Mouse (Mus musculus): Measurements from ENCODE around the gene Oxct2a. TPM values are rescaled to one million over a fixed set of nuclear protein-coding genes. Genes with fewer than 3 reads are reported as not detected.
A peak's percentile ranks its signal among the peaks of the same experiment; 100 is the strongest.
"Not testable (repeated sequence)": the region's sequence is repeated elsewhere in the genome, so short reads cannot be mapped to it uniquely, and the experiment has no call there.

Oxct2a gene
- total RNA-seq, 1 experiment = 3.6 TPM

DNA sequence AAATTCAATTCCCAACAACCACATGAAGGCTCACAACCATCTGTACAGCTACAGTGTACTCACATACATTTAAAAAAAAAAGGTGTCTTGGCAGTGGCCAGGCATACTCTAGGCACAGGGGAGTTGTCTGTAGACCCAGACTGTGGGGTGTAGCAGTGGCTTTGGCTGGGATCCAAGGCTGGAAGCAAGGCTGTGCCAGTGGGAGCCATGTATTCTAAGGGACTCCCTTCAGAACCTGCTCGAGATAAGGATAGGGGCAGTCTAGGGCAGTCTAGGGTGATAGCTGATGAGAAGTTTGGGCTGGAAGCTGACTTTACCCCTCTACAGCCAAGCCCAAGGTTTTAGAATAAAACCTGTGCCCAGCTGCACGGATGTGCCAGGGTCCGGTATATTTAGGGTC is 2.7 kb upstream of the Oxct2a start:
- Histone ChIP-seq H3K27ac (ENCODE audit: insufficient read depth, low read depth, low read length, poor library complexity, severe bottlenecking) (no peak overlapping the region), H3K4me1 (ENCODE audit: control insufficient read depth in 2 of 2, insufficient read depth in 2 of 2, low read length in 2 of 2, poor library complexity in 1 of 2) (peaks cover 0 to 8% of the 10 kb centered on the region in 2 experiments; a peak in 2 of 4 replicates), H3K9ac (ENCODE audit: insufficient read depth, low read depth, low read length, poor library complexity, severe bottlenecking) (no peak overlapping the region), H3K9me3 (ENCODE audit: control insufficient read depth, insufficient read depth, low read depth, low read length) (no peaks in the 10 kb centered on the region), H3K36me3 (ENCODE audit: control insufficient read depth, insufficient read depth, low read length, poor library complexity, severe bottlenecking) (no peaks in the 10 kb centered on the region; the same call in 1 of the 2 replicates), H3K4me3 (ENCODE audit: insufficient read depth in 1 of 2, low read depth in 1 of 2, low read length in 2 of 2, poor library complexity in 1 of 2, severe bottlenecking in 1 of 2) (no peak overlapping the region)
- DNase-seq (ENCODE audit: low read depth, low spot score) = no peak
- TF ChIP-seq ZC3H11A (IDR thresholded peaks at IDR 0.05; ENCODE audit: borderline replicate concordance, low read depth, low read length) (no peak), HCFC1 (IDR thresholded peaks at IDR 0.05; ENCODE audit: borderline replicate concordance, insufficient read depth, low read length) (no peak), ZNF384 (IDR thresholded peaks at IDR 0.05; ENCODE audit: low read depth, low read length) (no peak), MAFK (IDR thresholded peaks at IDR 0.05; ENCODE audit: insufficient read depth, low read depth, low read length) (no peak), CHD2 (IDR thresholded peaks at IDR 0.05; ENCODE audit: low read depth, low read length) (no peak)
- in situ Hi-C loops (cut with MboI; ENCODE audit: low sequenced_read_pairs in 2 of 2, unreplicated experiment in 2 of 2) = no loop called here

DNA sequence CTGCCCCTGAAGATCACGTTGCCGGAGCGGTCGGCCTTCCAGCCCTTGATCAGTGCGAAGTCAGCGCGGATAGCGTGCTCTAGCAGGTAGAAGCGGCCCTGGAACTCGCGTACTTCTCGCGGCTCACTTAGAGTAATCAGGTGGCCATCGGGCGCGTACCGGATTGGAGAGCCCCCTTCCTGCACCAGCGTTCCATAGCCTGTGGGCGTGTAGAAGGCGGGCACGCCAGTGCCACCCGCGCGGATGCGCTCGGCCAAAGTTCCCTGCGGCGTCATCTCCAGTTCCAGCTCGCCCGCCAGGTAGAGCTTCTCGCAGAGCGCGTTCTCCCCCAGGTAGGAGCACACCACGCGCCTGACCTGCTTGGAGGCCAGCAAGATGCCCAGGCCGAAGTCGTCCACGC is 524 bp downstream of the Oxct2a start:
- DNase-seq (ENCODE audit: low read depth, low spot score); H3K36me3 ChIP-seq (ENCODE audit: control insufficient read depth, insufficient read depth, low read length, poor library complexity, severe bottlenecking); H3K4me1 ChIP-seq (ENCODE audit: control insufficient read depth in 2 of 2, insufficient read depth in 2 of 2, low read length in 2 of 2, poor library complexity in 1 of 2); H3K9me3 ChIP-seq (ENCODE audit: control insufficient read depth, insufficient read depth, low read depth, low read length); H3K27ac ChIP-seq (ENCODE audit: insufficient read depth, low read depth, low read length, poor library complexity, severe bottlenecking); H3K9ac ChIP-seq (ENCODE audit: insufficient read depth, low read depth, low read length, poor library complexity, severe bottlenecking); in situ Hi-C loops (cut with MboI; ENCODE audit: low sequenced_read_pairs in 2 of 2, unreplicated experiment in 2 of 2): not testable (repeated sequence)
- H3K4me3 ChIP-seq (ENCODE audit: insufficient read depth in 1 of 2, low read depth in 1 of 2, low read length in 2 of 2, poor library complexity in 1 of 2, severe bottlenecking in 1 of 2) = peak overlapping the region; percentile 30 to 60; a peak in 1 of 4 replicates

DNA sequence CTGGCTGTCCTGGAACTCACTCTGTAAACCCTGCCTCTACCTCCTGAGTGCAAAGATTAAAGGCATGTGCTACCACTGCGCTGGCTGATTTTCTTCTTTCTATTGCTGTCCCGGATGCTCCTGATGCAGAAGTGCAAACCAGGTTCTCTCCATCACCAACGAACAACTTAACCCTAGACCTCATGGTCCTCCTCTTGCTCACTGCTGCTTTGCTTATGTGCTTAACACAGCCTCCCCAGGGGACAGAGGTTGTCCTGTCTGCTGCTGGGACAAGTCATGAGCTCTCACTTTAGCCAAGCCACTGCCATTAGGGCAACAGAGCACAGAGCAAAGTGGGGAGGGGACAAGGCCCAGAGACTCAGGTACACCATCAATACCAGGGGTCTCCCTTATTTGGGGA is 8.9 kb downstream of the Oxct2a start:
- no peaks in the 10 kb centered on the region for H3K4me1 ChIP-seq (ENCODE audit: control insufficient read depth in 2 of 2, insufficient read depth in 2 of 2, low read length in 2 of 2, poor library complexity in 1 of 2)
- H3K36me3 ChIP-seq (ENCODE audit: control insufficient read depth, insufficient read depth, low read length, poor library complexity, severe bottlenecking) = no peaks in the 10 kb centered on the region
- no peak overlapping the region for H3K27ac ChIP-seq (ENCODE audit: insufficient read depth, low read depth, low read length, poor library complexity, severe bottlenecking)
- H3K9ac ChIP-seq (ENCODE audit: insufficient read depth, low read depth, low read length, poor library complexity, severe bottlenecking) = no peak overlapping the region
- H3K9me3 ChIP-seq (ENCODE audit: control insufficient read depth, insufficient read depth, low read depth, low read length) = no peaks in the 10 kb centered on the region
- in situ Hi-C loops (cut with MboI; ENCODE audit: low sequenced_read_pairs in 2 of 2, unreplicated experiment in 2 of 2) = no loop called here
- DNase-seq (ENCODE audit: low read depth, low spot score) = no peak
- H3K4me3 ChIP-seq (ENCODE audit: insufficient read depth in 1 of 2, low read depth in 1 of 2, low read length in 2 of 2, poor library complexity in 1 of 2, severe bottlenecking in 1 of 2) = no peak overlapping the region
- TF ChIP-seq CHD2 (IDR thresholded peaks at IDR 0.05; ENCODE audit: low read depth, low read length) (no peak), HCFC1 (IDR thresholded peaks at IDR 0.05; ENCODE audit: borderline replicate concordance, insufficient read depth, low read length) (no peak), MAFK (IDR thresholded peaks at IDR 0.05; ENCODE audit: insufficient read depth, low read depth, low read length) (no peak), ZC3H11A (IDR thresholded peaks at IDR 0.05; ENCODE audit: borderline replicate concordance, low read depth, low read length) (no peak), ZNF384 (IDR thresholded peaks at IDR 0.05; ENCODE audit: low read depth, low read length) (no peak)

DNA sequence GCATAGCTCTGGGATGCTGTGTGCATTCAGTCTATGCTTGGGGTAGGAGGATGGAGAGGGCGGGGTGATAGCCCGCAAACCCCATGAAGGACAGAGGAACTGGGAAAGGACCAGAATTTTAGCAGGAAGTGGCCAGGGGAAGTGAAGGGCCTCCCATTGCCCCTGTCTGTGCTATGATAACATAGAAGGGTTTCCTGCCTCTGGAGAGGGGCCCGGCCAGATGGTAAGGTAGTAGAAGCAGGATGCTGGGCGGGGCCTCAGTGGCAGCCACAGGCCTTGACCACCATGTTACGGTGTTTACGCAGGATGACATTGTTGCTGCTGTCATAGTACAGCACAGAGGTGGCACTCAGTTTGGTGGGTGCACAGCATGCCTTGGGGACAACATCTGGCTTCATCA is 10.4 kb downstream of the Oxct2a start:
- H3K9me3 ChIP-seq (ENCODE audit: control insufficient read depth, insufficient read depth, low read depth, low read length) = no peaks in the 10 kb centered on the region
- H3K4me1 ChIP-seq (ENCODE audit: control insufficient read depth in 2 of 2, insufficient read depth in 2 of 2, low read length in 2 of 2, poor library complexity in 1 of 2) = peaks cover 0 to 6% of the 10 kb centered on the region in 2 experiments; a peak in 2 of 4 replicates
- H3K4me3 ChIP-seq (ENCODE audit: insufficient read depth in 1 of 2, low read depth in 1 of 2, low read length in 2 of 2, poor library complexity in 1 of 2, severe bottlenecking in 1 of 2) = no peak overlapping the region
- DNase-seq (ENCODE audit: low read depth, low spot score) = no peak
- no peak overlapping the region for H3K9ac ChIP-seq (ENCODE audit: insufficient read depth, low read depth, low read length, poor library complexity, severe bottlenecking)
- in situ Hi-C loops (cut with MboI; ENCODE audit: low sequenced_read_pairs in 2 of 2, unreplicated experiment in 2 of 2) = no loop called here
- TF ChIP-seq MAFK (IDR thresholded peaks at IDR 0.05; ENCODE audit: insufficient read depth, low read depth, low read length) = no peak
- no peak for TF ChIP-seq HCFC1 (IDR thresholded peaks at IDR 0.05; ENCODE audit: borderline replicate concordance, insufficient read depth, low read length)
- TF ChIP-seq ZNF384 (IDR thresholded peaks at IDR 0.05; ENCODE audit: low read depth, low read length) = no peak
- TF ChIP-seq ZC3H11A (IDR thresholded peaks at IDR 0.05; ENCODE audit: borderline replicate concordance, low read depth, low read length) = no peak
- TF ChIP-seq CHD2 (IDR thresholded peaks at IDR 0.05; ENCODE audit: low read depth, low read length) = no peak
- H3K27ac ChIP-seq (ENCODE audit: insufficient read depth, low read depth, low read length, poor library complexity, severe bottlenecking) = no peak overlapping the region
- H3K36me3 ChIP-seq (ENCODE audit: control insufficient read depth, insufficient read depth, low read length, poor library complexity, severe bottlenecking) = no peaks in the 10 kb centered on the region

DNA sequence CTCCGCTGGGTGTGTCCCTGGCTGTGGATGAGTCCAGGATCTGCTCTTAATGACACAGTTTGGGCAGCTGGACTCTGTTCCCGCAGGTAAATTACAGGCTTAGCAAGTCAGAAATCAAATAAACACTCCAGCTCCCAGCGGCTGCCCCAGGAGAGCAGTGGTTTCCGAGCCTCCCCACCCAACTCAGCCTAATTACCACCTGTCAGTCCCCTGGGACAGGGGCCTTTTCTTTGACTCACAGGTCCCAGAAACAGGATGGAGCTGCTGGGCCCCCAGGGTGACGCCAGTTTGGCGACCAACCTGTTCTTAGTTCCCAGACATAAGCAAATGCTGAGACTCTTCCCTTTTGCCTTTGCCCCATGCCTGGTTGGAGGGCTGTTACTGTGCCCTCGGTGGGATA is 11.6 kb downstream of the Oxct2a start:
- Histone ChIP-seq H3K36me3 (ENCODE audit: control insufficient read depth, insufficient read depth, low read length, poor library complexity, severe bottlenecking) (no peaks in the 10 kb centered on the region), H3K9me3 (ENCODE audit: control insufficient read depth, insufficient read depth, low read depth, low read length) (no peaks in the 10 kb centered on the region), H3K4me1 (ENCODE audit: control insufficient read depth in 2 of 2, insufficient read depth in 2 of 2, low read length in 2 of 2, poor library complexity in 1 of 2) (peaks cover 0 to 6% of the 10 kb centered on the region in 2 experiments; a peak in 2 of 4 replicates), H3K9ac (ENCODE audit: insufficient read depth, low read depth, low read length, poor library complexity, severe bottlenecking) (no peak overlapping the region), H3K4me3 (ENCODE audit: insufficient read depth in 1 of 2, low read depth in 1 of 2, low read length in 2 of 2, poor library complexity in 1 of 2, severe bottlenecking in 1 of 2) (no peak overlapping the region), H3K27ac (ENCODE audit: insufficient read depth, low read depth, low read length, poor library complexity, severe bottlenecking) (no peak overlapping the region)
- in situ Hi-C loops (cut with MboI; ENCODE audit: low sequenced_read_pairs in 2 of 2, unreplicated experiment in 2 of 2) = no loop called here
- TF ChIP-seq ZNF384 (IDR thresholded peaks at IDR 0.05; ENCODE audit: low read depth, low read length) = no peak
- TF ChIP-seq CHD2 (IDR thresholded peaks at IDR 0.05; ENCODE audit: low read depth, low read length) = no peak
- TF ChIP-seq MAFK (IDR thresholded peaks at IDR 0.05; ENCODE audit: insufficient read depth, low read depth, low read length) = no peak
- TF ChIP-seq ZC3H11A (IDR thresholded peaks at IDR 0.05; ENCODE audit: borderline replicate concordance, low read depth, low read length) = no peak
- TF ChIP-seq HCFC1 (IDR thresholded peaks at IDR 0.05; ENCODE audit: borderline replicate concordance, insufficient read depth, low read length) = no peak
- DNase-seq (ENCODE audit: low read depth, low spot score) = no peak
